Mouse (Mus musculus): ENCODE measurements around the gene Cenpi. TPM values are rescaled to one million over a fixed set of nuclear protein-coding genes. Genes with fewer than 3 reads are reported as not detected.

The Cenpi gene
- total RNA-seq (2018; cell fraction: chromatin; rRNA removed) = 10 to 100 TPM in 1 of 26 experiments, 1 to 10 TPM in 25; 1.4 to 14.7 (median 4.2) TPM
- total RNA-seq (2018; cell fraction: cytosol; rRNA removed) = 1 to 10 TPM in 24 of 26 experiments, under 1 TPM in 2; 0.76 to 2.6 (median 1.5) TPM
- total RNA-seq (2018; cell fraction: nucleus; rRNA removed) = 10 to 100 TPM in 1 of 26 experiments, 1 to 10 TPM in 22, under 1 TPM in 3; 0.76 to 15.1 (median 2.2) TPM
- polyA plus RNA-seq (2018) = 0.97 to 5.5 TPM (median 4.3 TPM) in 3 replicates

DNA sequence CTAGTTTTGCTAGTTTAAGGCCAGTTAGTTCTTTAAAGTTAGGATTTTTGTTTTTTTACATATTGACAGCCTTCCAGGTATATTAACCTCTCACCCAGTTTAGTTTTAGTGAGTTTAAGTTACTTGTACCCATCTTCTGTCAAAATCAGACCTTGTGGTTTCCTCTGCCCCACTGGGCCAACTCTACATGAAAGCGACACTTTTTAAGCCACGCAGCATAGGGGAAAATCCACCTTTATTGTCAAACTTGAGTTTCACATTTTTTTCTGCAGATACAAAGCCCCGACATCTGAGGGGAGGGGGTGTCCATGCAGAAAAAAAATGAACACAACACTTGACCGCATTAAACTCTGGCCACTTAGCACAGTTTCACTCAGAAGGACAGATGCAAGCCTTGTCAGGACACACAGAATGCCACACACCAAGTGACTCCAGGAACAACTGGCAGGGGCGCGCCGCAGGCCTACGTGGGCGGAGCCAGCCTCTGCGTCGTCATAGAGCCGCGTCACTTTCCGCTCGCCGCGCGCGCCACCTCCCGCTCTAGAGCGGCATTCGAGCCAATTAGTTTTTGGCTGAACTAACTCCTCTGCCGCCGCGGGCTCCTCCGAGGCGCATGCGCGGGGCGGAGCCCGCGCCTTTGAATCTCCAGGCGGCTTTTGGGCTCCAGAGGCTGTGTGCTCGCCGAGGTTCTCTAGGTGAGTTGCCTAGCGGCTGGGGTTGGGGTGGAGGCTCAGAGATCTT lies at the start of gene Cenpi:
Gene Cenpi (plus strand): TSS at position 551 of the 741 bp plus-strand sequence.
- H3K36me3 ChIP-seq (ENCODE audit: inconsistent target) = no peaks in the 10 kb centered on the region
- H3K79me2 ChIP-seq (ENCODE audit: inconsistent target) = 0 out of 2 replicates have a peak, but pooled peaks cover 7% of the 10 kb centered on the region
- H3K27ac ChIP-seq = 0 out of 2 replicates have a peak within 1 kb of the TSS, but pooled peaks have one; percentile 19
- 27% methylated on average over 34 of the region's 36 CpGs for WGBS (ENCODE audit: missing documents)
- peak within 1 kb of the TSS; percentile 46 for H3K4me3 ChIP-seq (ENCODE audit: inconsistent target)

DNA sequence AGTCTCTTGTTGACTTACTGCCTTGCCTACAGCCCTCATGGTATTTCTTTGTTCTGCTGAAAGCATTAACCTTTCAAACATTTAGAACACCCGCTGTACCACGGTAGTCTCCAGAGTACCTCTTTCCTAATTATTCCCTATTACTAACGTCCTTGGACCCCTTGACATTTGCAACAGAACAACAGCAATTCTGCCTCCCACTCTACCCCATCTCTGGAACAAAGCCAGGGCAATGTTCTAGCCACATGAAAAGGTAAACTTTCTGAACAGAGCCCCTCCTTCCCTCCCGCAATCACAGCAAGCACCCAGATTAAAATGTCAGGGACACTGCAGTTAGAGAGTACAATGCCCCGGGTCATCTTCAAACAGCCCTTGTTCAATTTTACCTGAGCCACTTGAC lies 46.7 kb upstream of the Cenpi start:
- no peak overlapping the region for H3K27ac ChIP-seq
- H3K4me3 ChIP-seq (ENCODE audit: inconsistent target) = no peak overlapping the region
- no peaks in the 10 kb centered on the region for H3K79me2 ChIP-seq (ENCODE audit: inconsistent target)
- WGBS (ENCODE audit: missing documents) = 87% methylated on average over 5 of the region's 5 CpGs
- H3K36me3 ChIP-seq (ENCODE audit: inconsistent target) = 0 out of 2 replicates have a peak, but pooled peaks cover 7% of the 10 kb centered on the region

DNA sequence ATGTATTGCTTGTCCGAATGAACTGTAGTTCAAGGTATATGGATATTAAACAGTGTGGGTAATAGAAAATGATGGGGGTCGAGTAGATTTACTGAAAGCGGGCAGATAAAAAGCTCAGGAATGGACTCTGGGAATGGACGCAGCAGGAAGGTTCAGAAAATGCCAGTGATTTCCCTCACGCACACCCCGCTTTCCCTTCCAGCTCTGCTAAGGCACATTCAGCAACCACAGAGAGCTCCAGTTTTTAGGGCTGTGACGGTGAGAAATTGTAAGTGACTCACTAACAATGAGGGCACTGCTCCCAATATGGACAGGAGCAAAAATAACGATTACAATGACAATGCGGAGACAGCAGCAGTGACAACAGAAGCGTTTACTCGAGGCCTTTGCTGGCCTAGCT lies 45.8 kb upstream of the Cenpi start:
- H3K36me3 ChIP-seq (ENCODE audit: inconsistent target) = 0 out of 2 replicates have a peak, but pooled peaks cover 7% of the 10 kb centered on the region
- 87% methylated on average over 11 of the region's 11 CpGs for WGBS (ENCODE audit: missing documents)

DNA sequence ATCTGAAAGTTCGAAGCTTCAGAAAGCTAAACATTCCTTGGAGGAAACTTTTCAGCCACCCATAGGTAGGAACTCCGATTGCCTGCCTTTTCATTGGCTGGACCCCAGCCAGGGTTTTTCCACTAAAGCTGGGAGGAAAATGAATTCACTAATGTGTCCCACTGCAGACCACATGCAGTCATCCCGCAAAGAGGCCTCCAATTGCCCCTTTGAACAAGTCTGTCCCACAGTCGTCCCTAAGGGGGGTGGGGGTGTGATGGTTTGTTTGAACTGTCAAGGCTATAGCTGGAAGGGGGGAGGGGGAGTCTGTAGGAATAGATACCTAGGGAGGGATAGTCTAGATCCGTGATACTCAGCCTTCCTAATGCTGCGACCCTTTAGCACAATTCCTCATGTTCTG lies 32.2 kb upstream of the Cenpi start:
- Histone ChIP-seq H3K79me2 (ENCODE audit: inconsistent target) (peaks cover 9% of the 10 kb centered on the region; the same call in 1 of the 2 replicates), H3K27ac (no peak overlapping the region), H3K4me3 (ENCODE audit: inconsistent target) (peak overlapping the region; percentile 41; the same call in 1 of the 2 replicates), H3K36me3 (ENCODE audit: inconsistent target) (no peaks in the 10 kb centered on the region)
- WGBS (ENCODE audit: missing documents) = 53% methylated on average over 5 of the region's 6 CpGs

More for the DNA sequence above, 45.8 kb upstream of the Cenpi start:
- Histone ChIP-seq H3K4me3 (ENCODE audit: inconsistent target) (no peak overlapping the region), H3K79me2 (ENCODE audit: inconsistent target) (no peaks in the 10 kb centered on the region), H3K27ac (no peak overlapping the region)

DNA sequence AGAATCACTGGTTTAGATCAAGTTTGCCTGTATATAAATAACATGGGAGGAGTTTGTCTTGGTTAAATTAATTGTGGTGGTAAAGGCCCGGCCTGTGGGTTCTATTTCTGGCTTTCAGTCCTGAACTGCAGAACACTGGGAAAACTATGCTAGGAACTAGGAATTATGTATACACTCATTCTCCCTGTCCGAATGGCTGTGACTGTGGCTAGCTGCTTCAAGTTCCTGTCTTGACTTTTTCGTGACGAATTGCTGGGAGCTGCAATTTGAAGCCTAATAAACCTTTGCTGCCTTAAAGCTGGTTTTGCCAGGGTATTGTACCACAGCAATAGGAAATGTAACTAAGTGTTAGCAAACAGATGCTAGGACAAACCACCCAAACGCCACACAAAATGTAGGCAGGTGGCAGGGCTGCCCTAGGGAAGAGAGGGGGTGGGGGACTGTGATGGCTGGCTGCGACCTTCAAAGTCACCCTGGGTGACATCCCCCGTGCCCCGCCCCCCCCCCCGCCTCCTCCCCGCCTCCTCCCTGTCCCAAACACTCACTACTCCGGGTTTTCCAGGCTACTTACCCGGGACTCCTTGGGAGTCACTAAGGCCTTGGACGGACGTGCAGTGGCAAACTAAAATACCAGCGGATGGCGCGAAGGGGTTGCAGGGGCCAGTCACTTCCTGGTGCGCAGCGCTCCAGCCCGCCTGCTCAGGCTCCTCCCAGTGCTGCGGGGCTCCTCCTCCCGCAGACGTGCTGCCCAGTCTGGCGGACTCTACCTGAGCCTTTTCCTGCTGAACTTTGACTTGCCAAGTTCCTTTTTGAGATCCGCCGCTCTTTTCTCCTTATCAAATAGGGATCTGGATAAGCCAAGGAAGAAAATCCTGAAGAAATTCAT lies 31.4 kb upstream of the Cenpi start, which contains the start of gene Trmt2b:
Gene Trmt2b (minus strand): TSS at position 710 of the 886 bp plus-strand sequence.
- WGBS (ENCODE audit: missing documents) = 31% methylated on average over 20 of the region's 26 CpGs
- H3K27ac ChIP-seq = peak within 1 kb of the TSS; percentile 34
- H3K4me3 ChIP-seq (ENCODE audit: inconsistent target) = peak within 1 kb of the TSS; percentile 41
- H3K36me3 ChIP-seq (ENCODE audit: inconsistent target) = no peaks in the 10 kb centered on the region
- peaks cover 9% of the 10 kb centered on the region; the same call in 1 of the 2 replicates for H3K79me2 ChIP-seq (ENCODE audit: inconsistent target)

DNA sequence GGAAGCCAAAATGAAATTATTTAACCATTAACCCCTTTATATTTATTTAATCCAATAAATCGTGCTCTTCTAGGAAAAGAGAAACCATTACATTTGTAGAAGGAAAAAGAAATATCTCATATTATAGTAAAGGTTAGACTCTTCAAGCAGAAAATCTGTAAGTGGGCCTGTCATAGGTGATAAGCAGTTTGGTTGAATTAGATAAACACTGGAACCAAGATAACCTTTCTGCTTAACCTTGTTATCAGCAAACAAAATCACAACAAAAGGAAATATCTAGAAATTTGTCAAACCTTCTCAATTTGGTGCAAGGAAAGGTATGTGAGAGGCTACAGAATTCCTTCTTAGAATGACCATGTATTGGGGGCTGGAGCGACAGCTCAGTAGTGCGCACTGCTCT lies 27.4 kb upstream of the Cenpi start:
- Histone ChIP-seq H3K36me3 (ENCODE audit: inconsistent target) (no peaks in the 10 kb centered on the region), H3K27ac (no peak overlapping the region), H3K4me3 (ENCODE audit: inconsistent target) (no peak overlapping the region), H3K79me2 (ENCODE audit: inconsistent target) (peaks cover 7% of the 10 kb centered on the region; the same call in 1 of the 2 replicates)
- WGBS (ENCODE audit: missing documents) = 96% methylated on average over 3 of the region's 3 CpGs

DNA sequence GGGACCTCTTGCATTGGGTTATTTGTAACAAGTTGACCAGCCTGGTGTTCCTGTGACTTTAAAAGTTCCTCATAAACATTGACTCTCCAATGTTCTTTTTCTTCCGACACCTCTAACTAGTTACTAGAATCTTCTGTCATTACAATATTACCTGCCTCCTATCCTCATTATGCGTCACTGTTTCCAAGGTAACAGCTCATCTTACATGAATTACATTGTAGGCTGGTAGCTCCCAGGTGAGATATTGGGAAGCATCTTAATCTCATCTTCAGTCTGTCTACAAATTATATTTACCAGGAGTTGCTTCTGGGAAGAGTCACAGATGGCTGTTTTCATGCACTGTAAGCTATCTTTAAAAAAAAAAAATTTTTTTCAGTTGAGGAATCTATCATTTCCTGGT lies 22.8 kb upstream of the Cenpi start:
- Histone ChIP-seq H3K27ac (no peak overlapping the region), H3K4me3 (ENCODE audit: inconsistent target) (no peak overlapping the region), H3K79me2 (ENCODE audit: inconsistent target) (no peaks in the 10 kb centered on the region), H3K36me3 (ENCODE audit: inconsistent target) (no peaks in the 10 kb centered on the region)
- 100% methylated on average over 2 of the region's 2 CpGs for WGBS (ENCODE audit: missing documents)

DNA sequence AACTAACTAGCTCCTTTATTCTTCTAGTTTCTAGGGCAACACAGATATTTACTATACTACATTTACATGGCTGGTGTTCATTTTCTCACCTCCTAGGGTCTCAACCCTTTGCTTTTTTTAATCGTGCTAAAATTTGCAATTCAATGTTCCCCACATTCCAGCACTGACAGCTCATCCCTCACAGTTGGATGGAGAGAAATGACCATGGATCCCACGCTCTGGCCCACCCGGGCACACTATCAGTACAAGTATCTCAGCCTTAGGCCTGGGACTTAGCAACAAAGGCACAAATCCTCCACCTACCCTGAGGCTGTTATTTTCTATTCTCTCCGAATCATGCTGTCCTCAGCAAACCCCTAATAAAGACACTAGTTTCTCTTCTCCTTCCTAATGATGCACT lies 22.1 kb upstream of the Cenpi start:
- H3K27ac ChIP-seq = no peak overlapping the region
- no peaks in the 10 kb centered on the region for H3K36me3 ChIP-seq (ENCODE audit: inconsistent target)
- H3K4me3 ChIP-seq (ENCODE audit: inconsistent target) = no peak overlapping the region
- no peaks in the 10 kb centered on the region for H3K79me2 ChIP-seq (ENCODE audit: inconsistent target)
- WGBS (ENCODE audit: missing documents) = 79% methylated on average over 4 of the region's 4 CpGs

DNA sequence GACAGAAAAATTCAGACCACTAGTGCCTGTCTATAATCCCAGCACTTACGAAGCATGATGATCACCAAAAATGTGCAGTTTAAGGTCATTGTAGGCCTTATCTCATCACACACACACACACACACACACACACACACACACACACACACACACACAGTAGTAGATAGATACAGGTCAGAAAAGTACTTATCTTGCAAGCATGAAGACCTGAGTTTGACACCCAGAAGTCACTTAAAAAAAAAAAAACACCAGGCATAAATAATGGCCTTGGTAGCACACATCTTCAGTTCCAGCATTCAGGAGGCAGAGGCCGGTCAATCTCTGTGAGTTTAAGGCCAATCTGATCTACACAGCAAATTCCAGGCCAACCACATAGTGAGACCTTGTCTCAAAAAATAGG lies 20.6 kb upstream of the Cenpi start:
- no peak overlapping the region for H3K4me3 ChIP-seq (ENCODE audit: inconsistent target)
- no peaks in the 10 kb centered on the region for H3K36me3 ChIP-seq (ENCODE audit: inconsistent target)
- no peak overlapping the region for H3K27ac ChIP-seq
- H3K79me2 ChIP-seq (ENCODE audit: inconsistent target) = no peaks in the 10 kb centered on the region
- 100% methylated on average over 2 of the region's 2 CpGs for WGBS (ENCODE audit: missing documents)

DNA sequence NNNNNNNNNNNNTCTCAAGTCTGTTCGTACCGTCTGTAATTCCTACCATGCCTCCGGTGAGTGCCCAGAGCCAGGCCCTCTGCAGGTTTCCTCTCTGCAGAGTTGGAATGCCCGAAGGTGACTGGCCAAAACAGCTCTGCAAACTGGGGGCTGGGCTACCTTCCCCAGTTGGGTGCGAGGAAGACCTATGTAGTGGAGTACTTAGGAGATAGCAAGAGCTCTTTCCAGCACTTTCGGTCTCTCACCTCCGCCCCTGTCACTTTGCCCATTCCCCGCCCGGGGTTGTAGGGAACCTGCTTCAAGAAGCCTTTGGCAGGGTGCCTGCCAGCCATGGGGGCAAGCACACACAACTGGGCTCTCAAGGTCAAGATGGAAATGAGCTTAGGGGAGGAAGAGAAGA lies 11.6 kb upstream of the Cenpi start:
- H3K4me3 ChIP-seq (ENCODE audit: inconsistent target) = no peak overlapping the region
- 25% methylated on average over 8 of the region's 9 CpGs for WGBS (ENCODE audit: missing documents)
- H3K36me3 ChIP-seq (ENCODE audit: inconsistent target) = no peaks in the 10 kb centered on the region
- no peak overlapping the region for H3K27ac ChIP-seq
- no peaks in the 10 kb centered on the region for H3K79me2 ChIP-seq (ENCODE audit: inconsistent target)

DNA sequence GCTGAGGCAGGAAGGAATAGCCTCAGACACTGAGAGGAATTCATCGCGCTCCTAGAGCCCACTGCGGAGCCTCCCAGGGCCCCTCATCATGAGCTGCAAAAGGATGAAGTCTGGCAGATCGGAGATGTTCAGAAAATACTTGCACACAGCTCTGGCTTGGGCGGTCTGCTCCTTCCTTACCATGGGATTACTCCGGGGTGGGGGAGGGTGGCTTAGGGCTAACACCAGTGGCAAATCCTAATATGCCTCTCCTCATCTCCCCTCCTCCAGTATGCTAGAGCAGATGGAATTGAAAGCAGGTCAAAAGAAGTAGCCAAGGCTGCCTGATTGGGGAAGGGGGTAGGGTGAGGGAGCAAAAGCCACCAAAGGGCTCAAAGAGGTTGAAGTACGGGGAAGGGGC lies 11.1 kb upstream of the Cenpi start:
- no peak overlapping the region for H3K27ac ChIP-seq
- no peaks in the 10 kb centered on the region for H3K36me3 ChIP-seq (ENCODE audit: inconsistent target)
- H3K79me2 ChIP-seq (ENCODE audit: inconsistent target) = no peaks in the 10 kb centered on the region
- 59% methylated on average over 7 of the region's 7 CpGs for WGBS (ENCODE audit: missing documents)
- H3K4me3 ChIP-seq (ENCODE audit: inconsistent target) = no peak overlapping the region

DNA sequence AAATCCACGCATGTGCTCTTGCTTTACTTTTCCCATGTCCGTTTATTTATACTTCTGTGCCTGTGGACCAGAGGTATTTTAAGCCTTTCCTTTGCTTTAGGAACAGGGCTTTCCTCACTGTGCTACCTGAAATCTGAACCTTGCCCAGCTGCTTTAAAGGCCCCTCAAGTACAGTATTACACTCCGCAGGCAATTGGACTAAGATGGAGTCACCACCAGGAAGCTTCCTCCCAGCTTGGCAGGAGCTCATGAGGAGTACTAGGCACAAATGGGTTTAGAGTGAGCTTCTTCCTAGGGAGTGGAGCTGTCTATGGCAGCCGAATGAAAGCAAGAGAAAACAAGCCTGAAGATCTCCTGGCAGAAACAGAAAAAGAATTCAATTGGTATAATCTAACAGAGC lies 10.7 kb upstream of the Cenpi start:
- no peak overlapping the region for H3K27ac ChIP-seq
- H3K4me3 ChIP-seq (ENCODE audit: inconsistent target) = no peak overlapping the region
- H3K36me3 ChIP-seq (ENCODE audit: inconsistent target) = no peaks in the 10 kb centered on the region
- WGBS (ENCODE audit: missing documents) = 89% methylated on average over 4 of the region's 4 CpGs
- H3K79me2 ChIP-seq (ENCODE audit: inconsistent target) = no peaks in the 10 kb centered on the region

DNA sequence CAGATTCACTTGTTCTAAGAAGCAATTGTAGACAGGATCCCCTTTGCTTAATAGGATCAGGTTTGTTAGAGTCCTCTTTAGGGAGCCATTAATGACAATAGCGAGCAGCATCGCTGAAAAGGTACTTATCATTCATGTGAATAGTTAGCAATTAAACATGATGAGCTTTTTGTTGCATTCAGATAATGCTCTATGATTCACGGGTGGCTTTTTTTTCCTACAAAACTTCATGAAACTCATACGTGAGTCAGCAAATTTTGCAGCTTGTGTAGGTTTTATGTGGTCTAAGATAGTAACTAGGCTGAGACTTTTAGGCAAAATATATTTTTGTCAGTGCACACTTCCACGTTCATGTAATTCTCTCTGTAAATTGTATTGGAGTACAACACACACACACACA lies 7.7 kb upstream of the Cenpi start:
- Histone ChIP-seq H3K27ac (no peak overlapping the region), H3K79me2 (ENCODE audit: inconsistent target) (no peaks in the 10 kb centered on the region), H3K4me3 (ENCODE audit: inconsistent target) (no peak overlapping the region), H3K36me3 (ENCODE audit: inconsistent target) (no peaks in the 10 kb centered on the region)
- 36% methylated on average over 5 of the region's 5 CpGs for WGBS (ENCODE audit: missing documents)

DNA sequence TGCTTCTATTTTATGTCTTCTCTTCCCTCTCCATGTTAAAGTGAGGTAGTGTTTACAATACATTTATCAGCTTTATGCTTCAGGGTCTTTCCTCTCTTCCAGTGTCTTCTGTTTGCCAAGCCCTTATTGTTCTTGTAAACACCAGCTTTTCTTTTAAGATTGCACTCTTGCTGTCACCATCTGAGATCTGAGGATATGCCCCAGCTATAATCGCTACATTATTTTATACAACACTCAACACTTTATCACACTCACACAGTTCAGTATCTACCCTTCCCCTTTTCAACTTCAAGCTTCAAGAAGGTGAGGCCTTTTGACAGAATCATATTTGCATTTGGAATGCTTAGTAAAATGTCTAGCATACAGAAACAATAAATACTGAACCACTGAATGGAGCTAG lies 4.6 kb upstream of the Cenpi start:
- no CpG with 5 or more reads among the region's 1 CpGs for WGBS (ENCODE audit: missing documents)
- Histone ChIP-seq H3K27ac (no peak overlapping the region), H3K4me3 (ENCODE audit: inconsistent target) (no peak overlapping the region), H3K36me3 (ENCODE audit: inconsistent target) (no peaks in the 10 kb centered on the region), H3K79me2 (ENCODE audit: inconsistent target) (no peaks in the 10 kb centered on the region)
